Mouse (Mus musculus) cerebellum, postnatal 14 days (tissue): ENCODE data around the gene Hes2.

Source experiments
- DNase-seq, 2 experiments: peaks; one replicate each; pipeline ENCODE4 v3.0.0; 2021; ENCODE audit warnings: mixed read lengths in 2 of 2

Hes2 gene

GRCm38 (mm10) chr4:152161601-152162000 is 2.9 kb downstream of the Hes2 start:
- no peak for DNase-seq

- no peak for DNase-seq
Measured at GRCm38 (mm10) chr4:152162748-152163147, 4.1 kb downstream of the Hes2 start.

GRCm38 (mm10) chr4:152165036-152165931 is 6.6 kb downstream of the Hes2 start:
- DNase-seq = peak; percentile 83 to 91

- no peak for DNase-seq
Measured at GRCm38 (mm10) chr4:152168052-152168451, 9.4 kb downstream of the Hes2 start.

- DNase-seq = no peak
Measured at GRCm38 (mm10) chr4:152169103-152169502, 10.4 kb downstream of the Hes2 start.

- no peak for DNase-seq
Measured at GRCm38 (mm10) chr4:152170286-152170685, 11.6 kb downstream of the Hes2 start.

GRCm38 (mm10) chr4:152171543-152171942 is 12.9 kb downstream of the Hes2 start:
- no peak for DNase-seq

- peak; percentile 91 to 93 for DNase-seq
Measured at GRCm38 (mm10) chr4:152173041-152173440, 14.4 kb downstream of the Hes2 start.

- no peak for DNase-seq
Measured at GRCm38 (mm10) chr4:152173956-152174355, 15.3 kb downstream of the Hes2 start.

- DNase-seq = no peak
Measured at GRCm38 (mm10) chr4:152176638-152177037, 18.0 kb downstream of the Hes2 start.

GRCm38 (mm10) chr4:152177174-152177536 is 18.5 kb downstream of the Hes2 start:
- DNase-seq = no peak

GRCm38 (mm10) chr4:152177537-152178343 is 19.1 kb downstream of the Hes2 start, which contains the start of gene Acot7:
Gene Acot7, plus strand, starts transcription at chr4:152178134.
- DNase-seq = peak; percentile 96

GRCm38 (mm10) chr4:152178344-152178864 is 19.7 kb downstream of the Hes2 start:
- peak; percentile 76 to 78 for DNase-seq

- peak in 1 of 2 experiments; percentile 41 for DNase-seq
Measured at GRCm38 (mm10) chr4:152178916-152179705, 20.4 kb downstream of the Hes2 start.

- peak; percentile 78 to 83 for DNase-seq
Measured at GRCm38 (mm10) chr4:152179946-152180660, 21.4 kb downstream of the Hes2 start.

- no peak for DNase-seq
Measured at GRCm38 (mm10) chr4:152182205-152182604, 23.5 kb downstream of the Hes2 start.

- DNase-seq = peak; percentile 68 to 79
Measured at GRCm38 (mm10) chr4:152184353-152185035, 25.8 kb downstream of the Hes2 start.

- DNase-seq = no peak
Measured at GRCm38 (mm10) chr4:152185137-152185509, 26.5 kb downstream of the Hes2 start.

- DNase-seq = no peak
Measured at GRCm38 (mm10) chr4:152185510-152186204, 27.0 kb downstream of the Hes2 start.

GRCm38 (mm10) chr4:152186205-152187082 is 27.8 kb downstream of the Hes2 start:
- DNase-seq = no peak
